Mouse (Mus musculus): ENCODE measurements at regions not wholly inside any gene's neighbourhood (a gene's known extent, or its start where the extent isn't known, plus 50 kb on each side); places are given as distances from the start of the nearest gene placed in this dataset.

DNA sequence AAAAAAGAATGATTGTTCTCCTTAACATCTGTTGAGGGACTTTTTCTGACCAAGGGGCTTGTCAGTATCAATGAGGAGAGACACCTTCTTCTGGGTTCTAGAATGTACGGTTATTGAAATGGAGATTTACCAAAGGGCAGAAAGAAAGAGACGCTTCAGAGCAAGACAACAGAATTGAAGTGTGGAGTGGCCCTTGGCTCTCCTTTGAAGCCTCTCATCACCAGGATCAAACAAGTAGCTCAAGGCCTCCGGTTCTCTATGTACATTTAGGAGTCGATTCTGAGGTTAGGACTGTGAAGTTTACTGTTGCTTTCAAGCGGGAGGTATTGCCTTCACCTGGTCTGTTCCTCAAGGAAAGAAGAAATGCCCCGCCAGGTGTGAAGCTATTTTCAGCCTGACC is 53.2 kb upstream of the Jarid2 start:
- TF ChIP-seq CTCF (conservative IDR thresholded peaks at IDR 0.05; ENCODE audit: low read length) (no peak), POU5F1 (IDR thresholded peaks at IDR 0.05; ENCODE audit: borderline replicate concordance, low read length) (no peak)

All from E14TG2a.4 (cell line).